Mouse (Mus musculus) erythroblast, embryonic 14.5 days (primary cell): ENCODE measurements around the gene Rflnb.

Source experiments
- GATA1 ChIP-seq: IDR thresholded peaks from 2 replicates; pipeline ENCODE4 v1.6.1; 2012; ENCODE audit warnings: low read length, inconsistent platforms, mixed read lengths
- TAL1 ChIP-seq: IDR thresholded peaks from 3 replicates; pipeline ENCODE4 v1.6.1; 2012; ENCODE audit warnings: low read length, inconsistent platforms, mixed read lengths

DNA sequence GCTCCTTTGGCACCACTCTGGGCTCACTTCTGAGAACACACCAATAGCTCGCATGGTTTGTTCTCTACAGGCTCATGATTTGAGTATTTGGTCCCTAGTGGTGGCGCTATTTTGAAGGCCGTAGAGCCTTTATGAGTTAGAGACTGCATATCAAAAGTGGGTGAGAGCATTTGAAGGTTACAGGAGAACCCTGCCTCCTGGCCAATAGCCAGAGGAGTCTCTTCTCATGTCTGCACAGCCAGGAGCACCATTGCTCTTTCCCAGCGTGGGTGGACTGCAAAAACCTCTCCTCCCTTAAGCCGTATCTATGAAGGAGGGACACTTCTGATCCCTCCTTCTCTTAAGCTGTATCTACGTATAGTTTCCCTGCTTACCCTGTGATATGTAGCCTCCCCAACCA is 49.8 kb upstream of the Rflnb start:
- no peak for TF ChIP-seq GATA1
- no peak for TF ChIP-seq TAL1
